Mouse (Mus musculus) retina, postnatal 7 days (tissue): ENCODE measurements at regions not wholly inside any gene's neighbourhood (a gene's known extent, or its start where the extent isn't known, plus 50 kb on each side); places are given as distances from the start of the nearest gene placed in this dataset.
"Not testable (repeated sequence)": the region's sequence is repeated elsewhere in the genome, so short reads cannot be mapped to it uniquely, and the experiment has no call there.

Experiments
- DNase-seq: peaks from one replicate; pipeline ENCODE4 v3.0.0-alpha.2; 2012; ENCODE audit warnings: low read depth, low spot score

DNA sequence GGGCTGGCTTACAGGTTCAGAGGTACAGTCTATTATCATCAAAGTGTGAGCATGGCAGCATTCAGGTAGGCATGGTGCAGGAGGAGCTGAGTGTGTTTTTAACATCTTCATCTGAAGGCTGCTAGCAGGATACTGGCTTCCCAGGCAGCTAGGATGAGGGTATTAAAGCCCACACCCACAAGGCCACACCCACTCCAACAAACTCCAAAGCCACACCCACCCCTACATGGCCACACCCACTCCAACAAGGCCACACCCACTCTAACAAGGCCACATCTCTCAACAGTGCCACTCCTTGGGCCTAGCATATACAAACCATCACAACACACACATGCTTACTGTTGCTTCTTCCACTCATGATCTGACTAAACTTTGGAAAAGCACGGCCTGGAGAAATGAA lies 172.5 kb downstream of the Msrb3 start:
- no peak for DNase-seq

DNA sequence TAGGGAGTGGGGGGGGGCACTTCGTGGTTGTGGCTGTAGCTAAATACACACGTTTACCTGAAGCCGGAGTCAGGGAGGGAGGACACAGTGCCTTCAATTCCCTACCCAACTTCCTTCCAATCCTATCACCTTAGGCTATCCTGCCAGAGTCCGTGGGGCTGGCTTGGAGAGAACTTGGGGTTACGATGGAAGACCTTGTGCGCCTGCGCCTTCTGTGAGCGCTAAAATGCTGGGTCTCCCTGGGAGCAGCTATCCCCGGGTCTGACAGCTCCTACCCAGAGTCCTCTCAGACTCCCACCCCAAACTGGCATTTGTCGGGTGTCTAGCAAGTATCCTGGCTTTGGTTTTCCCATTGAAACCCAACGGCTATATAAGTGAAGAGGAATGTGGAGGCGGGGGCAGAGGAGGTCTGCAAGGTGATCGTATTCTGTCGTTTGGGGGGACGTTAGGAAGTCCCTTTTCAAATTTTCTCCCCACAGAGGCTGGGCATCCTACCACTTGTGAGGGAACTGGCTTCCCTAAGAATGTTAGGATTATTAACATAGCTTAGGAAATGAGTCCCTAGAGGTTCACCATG lies 176.9 kb downstream of the Msrb3 start:
- DNase-seq = no peak

DNA sequence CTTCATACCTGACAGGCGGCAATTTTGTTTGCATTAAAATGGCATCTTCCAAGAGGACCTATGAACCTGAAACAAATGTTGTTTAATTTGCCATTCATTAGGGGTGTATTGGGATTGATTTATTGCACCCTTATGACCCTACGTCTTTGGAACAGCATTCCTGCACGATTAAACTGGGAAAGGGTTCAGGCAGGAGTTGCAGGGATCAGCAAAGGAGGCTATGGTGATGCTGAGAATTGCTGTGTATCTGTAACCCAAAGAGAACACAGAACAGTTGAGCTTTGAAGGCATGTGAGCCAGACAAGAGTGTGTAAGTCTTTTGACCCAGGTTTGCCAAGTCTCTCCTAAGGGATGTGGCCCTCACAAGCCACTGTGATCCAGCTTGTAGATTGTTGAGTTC lies 177.9 kb downstream of the Msrb3 start:
- DNase-seq = no peak

DNA sequence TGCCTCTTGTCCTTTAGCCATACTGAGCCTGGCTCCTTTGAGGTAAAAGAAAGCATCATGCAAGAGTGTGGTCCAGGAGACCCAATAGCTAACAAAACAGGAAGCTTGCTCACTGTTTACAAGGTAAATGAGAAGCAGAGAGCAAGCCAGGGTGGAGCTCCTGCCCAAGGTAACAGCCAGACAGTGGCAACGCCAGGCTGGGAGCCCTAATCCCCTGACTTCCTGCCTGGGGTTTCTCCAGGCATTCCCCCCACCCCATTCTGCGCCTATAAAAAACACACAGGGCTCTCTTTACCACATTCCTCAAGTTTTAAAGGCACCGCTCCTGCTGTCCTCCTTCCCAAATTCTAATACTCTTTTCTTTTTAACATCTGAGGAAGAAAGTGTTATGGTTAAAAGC lies 178.8 kb downstream of the Msrb3 start:
- no peak for DNase-seq

DNA sequence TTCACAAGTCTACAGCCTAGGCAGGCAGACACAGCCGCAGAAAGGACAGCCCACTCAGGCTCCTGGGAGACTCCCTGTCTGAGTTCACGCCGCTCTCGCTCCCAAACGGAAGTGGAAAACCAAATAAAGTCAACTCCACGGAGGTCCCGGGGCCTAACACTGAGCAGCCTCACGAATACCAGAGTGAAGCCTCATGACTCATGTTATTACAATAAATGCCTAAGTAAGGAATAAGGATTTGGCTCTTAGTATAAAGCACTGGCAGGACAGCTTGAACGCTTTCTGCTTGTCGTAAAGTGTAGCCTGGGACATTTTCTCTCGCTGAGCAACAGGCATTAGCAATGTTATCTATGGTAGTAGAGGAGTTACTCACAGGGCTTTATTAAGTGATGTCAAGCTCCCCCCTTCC lies 181.7 kb downstream of the Msrb3 start:
- no peak for DNase-seq

DNA sequence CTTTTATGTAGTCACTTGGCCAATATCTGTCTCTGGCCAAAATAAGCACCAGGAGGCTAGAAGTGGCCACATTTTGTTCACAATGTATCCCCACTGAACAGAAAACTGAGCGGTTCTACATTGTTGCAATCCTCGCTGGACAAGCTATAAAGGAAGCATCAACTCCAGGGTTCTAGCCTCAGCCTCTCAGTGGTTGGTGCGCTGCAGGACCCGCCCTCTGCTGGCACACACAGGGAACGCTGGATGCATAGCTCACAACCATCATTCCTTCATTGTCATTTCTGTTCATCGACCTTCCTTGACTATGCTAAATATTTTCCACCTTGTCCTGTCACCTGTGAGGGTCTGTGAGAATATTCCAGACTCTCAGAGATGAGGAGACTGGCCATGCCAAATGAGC lies 182.5 kb downstream of the Msrb3 start:
- no peak for DNase-seq

DNA sequence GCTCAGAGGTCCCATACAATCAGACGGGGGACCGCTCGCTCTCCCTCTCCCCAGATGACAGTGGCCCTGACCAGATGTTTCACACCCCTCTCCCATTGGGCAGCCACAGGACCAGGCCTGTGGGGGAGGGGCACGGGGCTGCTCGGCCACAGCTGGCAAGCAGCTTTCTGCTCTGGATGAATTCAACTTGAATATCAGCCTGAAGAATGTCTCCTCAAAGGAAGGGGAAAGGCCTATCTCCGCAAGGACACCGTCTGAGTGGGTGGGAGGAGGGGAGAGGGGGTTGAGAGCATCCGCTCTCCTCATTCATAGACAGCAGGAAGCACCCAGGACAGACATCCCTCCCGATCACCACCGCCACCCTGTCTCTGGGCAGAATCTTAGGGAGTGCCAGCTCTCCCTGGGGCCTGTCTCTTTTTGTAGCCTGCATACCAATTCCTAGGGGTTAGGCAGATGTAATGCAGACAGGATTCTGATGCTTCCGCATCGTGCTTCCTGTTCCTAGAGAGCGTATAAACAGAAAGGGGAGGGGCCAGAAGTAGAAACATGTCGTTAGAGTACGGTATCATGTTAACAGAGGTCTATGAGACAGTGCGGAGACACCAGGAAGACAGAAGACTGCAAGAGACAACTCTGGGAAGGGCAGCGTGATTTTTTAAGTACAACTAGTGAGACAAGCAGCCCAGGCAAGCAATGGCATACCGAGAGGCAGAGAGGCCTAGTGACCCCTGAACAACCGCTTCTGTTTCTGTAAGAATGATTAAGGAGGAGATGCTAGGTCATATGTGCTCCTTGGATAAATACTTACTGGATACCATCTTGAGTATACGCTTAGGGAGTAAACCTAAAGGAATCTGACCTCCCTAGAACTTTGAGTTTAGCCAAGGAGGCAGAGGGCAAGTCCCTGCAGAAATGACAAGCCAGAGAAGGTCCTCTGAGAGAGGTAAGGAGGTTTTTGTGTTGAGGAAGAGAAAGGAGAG lies 190.8 kb downstream of the Msrb3 start:
- DNase-seq = no peak

DNA sequence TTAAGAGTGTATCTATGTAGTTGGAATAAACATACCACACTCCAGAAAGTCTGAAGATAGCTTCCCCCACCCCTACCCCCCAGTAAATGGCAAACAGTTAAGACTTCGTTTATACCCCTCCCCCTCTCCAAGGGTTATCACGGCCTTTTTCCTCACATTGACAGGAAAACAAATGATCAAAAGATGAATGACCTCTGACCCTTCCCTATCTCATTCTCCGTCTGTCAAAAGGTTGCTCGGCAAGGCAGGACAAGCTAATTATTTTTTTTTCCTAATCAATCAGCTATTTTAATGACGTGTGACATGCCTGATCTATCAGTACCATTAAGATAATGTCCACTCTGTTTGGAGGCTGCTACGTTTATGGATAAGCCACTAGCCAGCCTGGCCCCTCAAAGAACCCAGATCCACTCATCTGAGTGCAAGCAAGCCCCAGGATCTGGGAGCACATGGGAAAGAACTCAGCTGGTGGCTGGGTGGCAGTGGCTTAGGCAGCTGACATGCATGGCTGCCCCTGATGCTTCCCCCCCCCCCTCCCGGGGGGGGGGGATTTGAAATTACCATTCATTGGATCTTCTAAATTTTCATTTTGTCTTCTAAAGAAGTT lies 192.1 kb downstream of the Msrb3 start:
- no peak for DNase-seq

DNA sequence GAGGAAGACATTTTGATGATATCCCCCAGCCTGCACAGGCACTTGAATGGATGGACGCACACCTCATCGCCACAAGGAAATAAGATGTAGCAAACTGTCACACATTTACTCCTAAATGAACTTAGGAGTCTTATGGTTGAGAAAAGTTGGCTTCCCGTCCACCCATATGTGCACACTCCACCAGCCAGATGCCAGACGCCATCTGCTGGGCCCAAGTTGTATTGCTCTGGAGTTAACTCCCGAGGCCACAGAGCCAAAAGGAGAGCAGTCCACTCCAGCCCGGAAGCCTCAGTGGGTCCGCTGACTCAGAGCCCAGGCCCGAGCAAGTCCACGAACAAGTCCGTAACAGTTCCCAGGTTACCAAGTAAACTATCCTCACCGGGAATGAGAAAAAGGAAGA lies 197.1 kb downstream of the Msrb3 start:
- DNase-seq = peak; percentile 41

DNA sequence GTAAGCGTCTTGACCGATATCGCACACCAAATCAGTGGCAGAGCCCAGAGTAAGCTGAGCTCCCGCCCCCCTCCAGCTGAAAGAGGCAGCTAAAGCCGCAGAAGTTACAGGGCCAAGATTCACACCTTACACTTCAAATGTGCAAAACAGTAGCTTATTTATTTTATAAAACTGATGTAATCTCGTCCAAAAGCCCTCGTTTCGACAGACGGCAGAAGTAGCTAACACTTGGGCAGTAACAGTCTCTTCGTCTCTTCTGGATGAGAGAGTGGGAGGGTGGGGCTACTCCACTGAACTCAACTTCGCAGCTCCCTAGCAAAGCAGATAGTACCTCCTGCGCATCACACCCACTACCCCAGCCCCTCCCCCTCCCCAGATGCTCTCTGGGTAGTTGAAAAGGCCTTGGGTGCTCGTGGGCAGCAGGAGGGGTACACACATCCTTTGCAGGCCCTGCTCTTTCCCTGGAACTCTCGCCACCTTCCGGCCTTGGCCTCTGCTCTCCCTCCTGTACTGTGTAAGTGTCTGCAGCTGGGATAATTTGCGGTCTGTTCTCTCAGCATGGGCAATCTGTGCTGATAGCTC lies 201.5 kb downstream of the Msrb3 start:
- no peak for DNase-seq

DNA sequence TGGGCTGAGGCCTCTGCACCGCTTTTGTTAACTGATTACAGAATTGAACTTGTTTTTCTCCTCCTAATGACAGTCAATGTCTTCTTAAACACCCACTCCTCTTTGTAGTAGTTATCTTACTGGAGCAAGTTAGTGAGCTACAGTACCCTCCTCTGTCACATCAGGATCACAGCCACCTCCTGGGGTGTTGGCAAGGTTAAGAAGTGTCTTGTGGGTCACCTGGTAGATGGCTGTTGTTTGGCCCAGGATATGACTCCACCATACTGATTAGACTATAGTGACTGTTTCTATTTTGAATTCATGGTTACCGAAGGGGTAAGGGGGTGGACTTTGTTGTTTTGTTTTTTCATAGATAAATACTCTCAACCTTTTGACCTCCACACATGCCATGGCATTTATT lies 202.4 kb downstream of the Msrb3 start:
- no peak for DNase-seq

DNA sequence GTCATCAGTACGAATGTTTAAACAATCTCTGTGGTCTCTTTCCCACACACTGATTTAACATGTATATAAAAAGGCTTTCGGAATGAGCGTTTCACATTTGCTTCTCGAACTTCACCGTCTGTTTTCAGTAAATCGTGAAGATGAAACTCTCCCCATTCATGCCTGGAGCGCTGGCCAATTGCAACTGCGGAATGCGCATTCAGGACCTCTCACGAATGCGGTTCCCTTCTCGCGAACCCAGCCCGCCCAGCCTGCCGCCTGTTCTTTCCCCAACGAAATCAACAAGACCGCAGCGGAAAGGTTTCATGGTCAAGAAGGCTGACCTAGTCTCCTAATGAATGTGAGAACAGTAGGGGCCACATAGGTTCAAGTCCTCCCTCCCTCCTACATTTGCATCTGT lies 204.4 kb downstream of the Msrb3 start:
- no peak for DNase-seq

DNA sequence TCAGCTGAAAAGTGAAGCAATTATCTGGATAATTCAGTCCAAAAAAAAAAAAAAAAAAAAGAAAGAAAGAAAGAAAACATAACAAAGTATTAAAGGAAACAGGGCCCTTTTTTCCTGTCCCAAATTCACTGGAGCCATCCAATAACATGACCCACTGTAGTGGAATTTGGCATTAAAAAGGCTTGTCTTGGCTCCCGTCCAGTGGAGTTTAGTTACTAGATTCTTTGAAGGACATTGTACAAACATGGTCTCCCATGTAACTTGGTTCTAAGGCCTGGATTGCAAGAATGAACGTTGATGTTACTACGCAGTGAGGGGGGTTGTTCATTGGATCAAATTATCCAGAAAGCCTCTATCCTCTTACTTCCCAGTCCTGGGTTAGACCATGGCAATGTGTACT lies 207.4 kb downstream of the Msrb3 start:
- DNase-seq = no peak

DNA sequence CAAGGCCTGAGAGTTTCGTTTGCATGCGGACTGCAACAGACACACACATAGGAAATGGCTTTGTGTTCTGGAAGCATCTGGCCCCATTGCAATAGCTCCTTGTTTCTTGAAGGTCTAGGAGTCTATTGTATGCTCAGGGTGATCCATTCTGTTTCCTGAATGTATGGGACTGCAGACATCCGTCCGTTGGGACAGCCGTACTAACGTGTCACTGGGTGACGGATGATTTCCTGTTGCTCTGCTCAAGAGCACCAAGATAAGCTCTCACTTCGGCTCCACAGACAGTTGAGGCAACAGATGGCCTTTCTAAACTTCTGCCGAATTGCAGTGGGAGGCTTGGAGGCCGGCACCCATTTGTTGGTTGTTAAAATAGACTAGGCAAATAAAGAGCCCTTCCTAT lies 209.9 kb upstream of the Hmga2 start:
- no peak for DNase-seq

DNA sequence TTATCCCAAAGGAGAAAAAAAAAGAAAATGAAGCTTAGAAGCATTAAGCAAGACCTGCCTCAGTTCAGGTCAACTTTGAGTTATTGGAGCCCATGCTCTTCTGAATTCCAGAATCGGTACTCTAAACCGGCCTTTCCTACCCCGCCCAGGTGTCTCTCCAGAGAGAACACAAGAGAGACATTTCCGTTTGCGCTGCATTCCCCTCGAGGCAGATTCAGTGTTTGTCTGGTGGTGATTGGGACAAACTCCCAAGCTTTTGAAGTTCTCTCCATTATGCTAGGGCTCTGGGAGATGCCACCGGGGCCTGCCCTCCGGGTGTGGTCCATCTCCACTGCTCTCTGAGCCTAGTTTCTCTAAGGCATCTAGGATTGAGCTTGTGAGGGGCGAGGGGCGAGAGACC lies 205.8 kb upstream of the Hmga2 start:
- no peak for DNase-seq

DNA sequence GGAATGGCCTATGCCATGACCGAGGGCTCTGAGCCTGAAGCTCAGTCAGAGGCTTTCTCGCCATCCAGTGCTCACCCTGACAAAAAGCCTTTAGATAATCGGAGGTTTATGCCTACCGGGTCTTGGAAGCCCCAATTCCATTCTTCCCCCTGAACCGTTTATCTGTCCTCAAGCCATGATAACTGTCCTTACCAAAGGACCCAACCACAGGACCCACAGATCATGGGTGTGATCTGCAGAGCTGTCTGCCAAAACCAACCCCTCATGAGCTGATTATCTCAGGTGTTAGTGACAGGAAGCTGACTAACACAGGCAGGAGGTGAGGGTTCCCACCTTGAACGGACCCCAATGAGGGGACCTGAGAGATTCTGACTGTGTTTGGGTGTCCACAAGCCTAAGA lies 203.7 kb upstream of the Hmga2 start:
- no peak for DNase-seq

DNA sequence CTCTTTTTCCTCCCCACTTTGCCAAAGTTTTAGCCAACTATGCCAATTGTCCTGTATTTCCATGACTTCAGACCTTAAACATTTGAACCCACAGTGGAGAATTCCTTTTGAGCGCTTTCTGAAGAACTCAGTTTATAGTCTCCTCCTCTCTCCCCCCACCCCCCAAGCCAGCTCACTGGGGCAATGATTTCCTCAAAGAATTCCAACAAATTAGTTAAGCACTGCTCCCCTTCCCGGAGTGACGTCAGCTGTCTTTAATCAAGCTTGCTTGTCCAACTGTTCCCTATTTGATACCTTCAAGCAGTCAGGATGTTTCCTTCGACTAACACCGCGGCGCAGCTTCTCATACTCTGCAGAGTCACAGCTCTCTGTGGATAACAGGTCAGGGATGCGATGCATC lies 202.0 kb upstream of the Hmga2 start:
- no peak for DNase-seq

DNA sequence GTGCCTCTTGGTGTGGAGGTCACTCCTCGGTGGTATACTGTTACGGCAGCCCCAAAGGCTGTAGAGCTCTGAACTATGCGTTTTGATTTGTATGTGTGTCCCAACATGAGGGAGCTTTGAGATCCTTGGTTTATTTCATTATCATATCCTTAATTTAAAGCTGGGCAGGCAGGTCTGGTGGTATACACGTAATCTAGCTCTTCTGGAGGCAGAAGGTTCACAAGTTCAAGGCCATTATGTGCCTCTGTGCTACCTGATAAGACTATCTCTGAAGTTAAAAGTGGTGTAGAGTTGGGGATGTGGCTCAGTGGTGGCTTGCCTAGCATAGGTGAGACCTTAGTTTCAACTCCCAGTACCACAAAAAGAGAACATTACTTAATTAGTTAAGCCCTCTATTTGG lies 199.1 kb upstream of the Hmga2 start:
- no peak for DNase-seq

DNA sequence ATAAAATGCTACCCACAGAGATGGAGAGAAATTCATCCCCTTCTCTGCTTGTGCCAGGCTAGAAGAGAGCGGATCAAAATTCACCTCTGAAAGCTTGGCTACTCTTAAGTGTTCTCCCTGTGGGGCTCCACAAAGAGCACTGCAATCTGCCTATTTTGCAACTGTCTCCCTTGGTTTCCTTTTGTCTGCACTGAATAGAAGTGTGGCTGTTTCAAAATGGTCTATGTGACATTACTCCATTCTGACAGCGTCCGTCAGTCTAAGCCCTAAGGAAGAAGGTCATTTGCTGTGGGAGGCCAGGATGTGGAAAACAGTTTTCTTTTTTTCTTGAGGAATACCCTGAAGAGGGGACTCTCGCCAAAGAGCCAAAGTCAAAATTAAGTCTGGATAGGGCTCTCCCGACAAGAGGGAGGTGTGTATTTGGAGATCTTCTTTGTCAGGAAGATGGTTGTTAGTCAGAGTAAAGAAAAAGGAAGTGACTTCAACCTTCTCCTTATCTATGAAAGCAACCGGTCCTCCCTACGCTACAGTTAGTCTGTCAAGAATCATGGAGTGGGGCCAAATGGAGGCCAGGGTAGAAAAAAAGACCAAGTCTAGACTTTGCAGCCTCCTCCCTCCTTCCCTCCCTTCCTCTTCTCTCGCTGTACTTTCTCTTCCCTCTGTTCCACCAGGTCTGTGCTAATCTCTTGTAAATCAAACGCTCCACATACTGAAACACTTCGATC lies 198.2 kb upstream of the Hmga2 start:
- DNase-seq = no peak

DNA sequence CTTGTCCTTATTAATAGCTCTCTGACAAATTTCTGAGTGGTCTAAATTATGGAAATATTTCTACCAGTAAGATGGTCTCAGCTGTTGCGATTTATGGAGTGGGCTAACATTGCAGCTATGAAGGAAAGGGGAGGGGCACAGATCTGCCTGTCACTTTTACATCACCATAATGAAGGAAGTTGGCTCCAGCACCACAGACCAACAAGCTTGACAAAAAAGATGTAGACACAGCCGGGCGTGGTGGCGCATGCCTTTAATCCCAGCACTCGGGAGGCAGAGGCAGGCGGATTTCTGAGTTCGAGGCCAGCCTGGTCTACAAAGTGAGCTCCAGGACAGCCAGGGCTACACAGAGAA lies 191.4 kb upstream of the Hmga2 start:
- not testable (repeated sequence) for DNase-seq

DNA sequence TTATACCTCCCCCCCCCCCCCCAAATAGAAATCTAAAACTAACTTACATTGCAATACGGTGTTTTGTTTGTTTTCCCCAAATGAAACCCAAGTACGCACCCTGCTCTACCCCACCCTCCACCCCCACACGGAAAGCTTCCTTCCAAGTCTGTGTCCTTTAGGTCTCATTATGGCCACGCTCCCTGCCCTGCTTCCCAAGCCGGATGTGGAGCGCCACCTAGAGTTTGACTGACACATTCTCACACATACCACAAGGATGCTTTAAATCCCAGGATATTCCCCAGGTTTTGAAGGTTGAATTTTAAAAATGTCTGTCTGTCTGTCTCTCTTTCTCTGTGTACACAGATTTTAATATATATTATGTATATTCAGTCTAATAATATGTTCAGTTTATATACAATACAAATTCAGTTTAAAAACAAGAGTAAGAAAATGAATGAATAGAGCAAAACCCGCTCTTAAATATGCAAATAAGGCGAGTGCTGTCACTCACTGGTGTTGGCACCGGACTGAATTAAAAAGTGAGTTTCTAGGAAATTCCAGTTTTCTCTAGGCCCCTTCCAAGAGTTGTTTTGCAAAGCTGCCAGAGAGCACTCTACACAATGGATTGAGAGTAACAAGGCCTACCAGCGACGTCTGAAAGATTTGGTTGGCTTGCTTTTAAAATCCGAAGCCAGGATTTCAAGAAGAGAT lies 190.9 kb upstream of the Hmga2 start:
- DNase-seq = peak; percentile 32
